Mouse (Mus musculus) ovary, postnatal 10 days (tissue): ENCODE data around the gene Snta1.

Source experiments
- DNase-seq: peaks from one replicate; pipeline ENCODE4 v3.0.0; 2022; ENCODE audit warnings: low spot score

The Snta1 gene

GRCm38 (mm10) chr2:154420942-154421731, 13.2 kb upstream of the Snta1 start:
- DNase-seq, result no peak

DNA sequence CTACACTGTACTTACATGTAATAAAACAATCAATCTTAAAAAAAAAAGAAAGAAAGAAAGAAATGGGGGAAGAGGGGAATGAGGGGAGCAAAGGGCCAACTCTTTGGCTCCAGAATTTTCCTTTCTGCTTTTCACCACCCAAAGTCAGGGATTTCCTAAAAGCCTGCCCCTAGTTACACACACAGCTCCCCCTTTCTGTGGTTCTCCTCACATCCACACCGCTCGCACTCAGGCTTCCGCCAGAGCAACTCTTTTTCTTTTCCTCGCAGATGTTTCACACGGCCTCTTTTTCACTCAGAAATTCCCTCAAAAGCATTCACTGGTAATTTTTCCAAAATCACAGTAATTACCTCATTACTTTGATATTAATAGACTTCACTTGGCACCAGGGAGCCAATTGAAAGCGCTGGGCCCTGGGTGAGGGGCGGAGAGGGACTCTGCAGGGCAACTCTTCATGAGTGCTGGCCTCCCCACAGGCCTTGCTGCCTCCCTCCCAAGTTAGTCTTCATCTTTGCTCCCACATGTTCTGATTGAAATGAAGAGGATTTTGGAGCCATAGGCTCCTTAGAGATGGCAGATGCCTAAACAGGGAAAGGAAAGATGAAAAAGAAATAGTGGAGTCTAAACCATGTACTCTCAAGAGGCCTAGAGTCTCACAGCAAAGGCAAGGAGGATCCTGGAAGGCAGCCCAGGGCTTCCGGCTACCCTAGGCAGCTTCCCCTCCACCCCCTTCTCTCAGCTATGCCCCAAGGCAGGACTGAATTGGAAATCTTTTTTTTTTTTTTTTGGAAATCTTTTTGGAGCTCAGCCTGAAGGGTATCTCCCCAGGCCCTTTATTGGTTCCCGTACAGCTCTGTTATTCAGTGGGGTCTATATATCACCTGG, 12.0 kb upstream of the Snta1 start:
- no peak for DNase-seq

GRCm38 (mm10) chr2:154418001-154418400, 10.1 kb upstream of the Snta1 start:
- no peak for DNase-seq

GRCm38 (mm10) chr2:154417107-154417506, 9.2 kb upstream of the Snta1 start:
- DNase-seq, result peak; percentile 72

DNA sequence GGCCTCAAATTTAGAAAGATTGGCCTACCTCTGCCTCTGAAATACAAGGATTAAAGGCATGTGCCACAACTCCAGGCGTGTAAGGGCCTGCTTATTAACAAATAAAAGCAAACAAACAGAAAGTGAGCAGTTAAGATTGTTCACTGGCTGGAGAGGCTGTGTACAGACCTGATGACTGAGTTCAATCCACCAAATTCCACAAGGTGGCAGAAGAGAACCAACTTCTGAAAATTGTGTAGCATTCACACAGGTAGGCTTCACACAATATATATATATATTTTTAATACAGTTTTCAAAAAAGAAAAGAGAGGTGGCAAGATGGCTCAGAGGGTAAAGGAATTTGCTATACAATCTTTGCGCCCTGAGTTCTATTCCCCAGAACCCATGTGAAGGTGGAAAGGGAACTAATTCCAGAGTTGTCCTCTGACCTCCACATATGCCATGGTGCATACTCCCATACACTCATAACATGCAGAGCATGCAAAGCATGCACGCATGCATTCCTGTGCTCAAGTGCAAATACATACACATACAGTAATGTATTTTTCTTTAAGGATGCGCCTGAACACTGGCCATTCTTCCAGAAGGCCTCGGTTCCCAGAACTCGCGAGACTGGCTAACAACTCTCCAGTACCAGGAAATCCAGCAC, 4.2 kb upstream of the Snta1 start:
- no peak for DNase-seq

- no peak for DNase-seq
Measured at GRCm38 (mm10) chr2:154410355-154410754, 2.5 kb upstream of the Snta1 start.

GRCm38 (mm10) chr2:154407063-154407642, 746 bp downstream of the Snta1 start:
- no peak for DNase-seq

GRCm38 (mm10) chr2:154405447-154405994, 2.4 kb downstream of the Snta1 start:
- no peak for DNase-seq

DNA sequence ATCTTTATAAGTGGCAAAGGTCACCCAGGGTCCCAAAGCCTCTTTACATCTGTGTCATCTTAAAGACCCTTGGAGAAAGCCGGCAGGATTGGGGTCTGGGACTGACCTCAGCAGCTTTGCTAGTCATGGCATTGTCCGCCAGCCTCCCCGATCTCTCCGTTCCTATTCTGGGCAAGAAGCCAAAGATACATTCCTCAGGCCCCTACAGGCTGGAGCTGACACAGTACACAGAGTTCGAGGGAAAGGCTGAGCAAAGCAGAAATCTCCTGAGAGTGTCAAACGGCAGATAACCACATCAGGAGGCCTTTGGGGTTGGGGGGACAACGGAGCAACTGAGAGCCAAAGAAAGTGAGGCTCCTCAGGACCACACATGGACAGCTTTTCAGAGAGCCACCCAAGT, 5.1 kb downstream of the Snta1 start:
- no peak for DNase-seq

GRCm38 (mm10) chr2:154401976-154402375, 5.9 kb downstream of the Snta1 start:
- DNase-seq, result no peak

DNA sequence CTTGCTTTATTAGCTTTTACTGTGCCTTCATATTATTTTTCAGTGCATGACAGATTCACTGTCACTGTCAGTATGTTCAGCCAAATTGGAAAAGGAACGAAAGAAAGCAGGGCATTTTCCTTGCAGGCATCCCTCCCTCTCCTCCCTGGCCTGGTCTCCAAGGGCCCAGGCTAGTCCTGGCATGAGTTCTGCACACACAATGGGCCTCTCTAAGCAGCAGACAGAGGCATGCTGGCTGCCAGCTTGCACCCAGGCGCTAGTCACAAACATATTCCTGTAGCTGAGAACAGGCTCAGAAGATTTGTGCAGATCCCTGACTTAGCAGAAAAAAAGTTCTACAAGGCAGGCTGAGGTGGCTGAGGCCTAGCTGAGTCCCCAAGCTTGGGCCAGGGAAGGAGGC, 8.6 kb downstream of the Snta1 start:
- DNase-seq, result no peak

DNA sequence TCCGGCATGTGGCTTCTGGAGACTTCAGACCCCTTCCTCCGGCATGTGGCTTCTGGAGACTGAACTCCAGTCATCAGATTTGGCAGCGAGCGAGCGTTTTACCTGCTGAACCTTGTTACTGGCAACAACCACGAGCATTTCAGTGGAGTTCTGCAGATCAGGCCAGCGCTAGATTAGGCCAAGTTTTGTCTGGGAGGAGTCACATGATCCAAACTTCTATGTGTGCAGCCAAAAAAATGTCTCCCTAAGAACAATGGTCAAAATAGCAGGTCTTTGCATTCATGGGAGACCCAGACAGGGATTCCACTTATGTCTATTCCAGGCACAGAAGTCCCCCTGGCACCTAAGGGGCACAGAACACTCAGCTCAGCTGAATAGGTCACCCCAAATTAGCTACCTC, 9.6 kb downstream of the Snta1 start:
- DNase-seq, result no peak

GRCm38 (mm10) chr2:154396529-154396928, 11.4 kb downstream of the Snta1 start:
- no peak for DNase-seq

- DNase-seq, result no peak
Measured at GRCm38 (mm10) chr2:154394602-154395001, 13.3 kb downstream of the Snta1 start.

DNA sequence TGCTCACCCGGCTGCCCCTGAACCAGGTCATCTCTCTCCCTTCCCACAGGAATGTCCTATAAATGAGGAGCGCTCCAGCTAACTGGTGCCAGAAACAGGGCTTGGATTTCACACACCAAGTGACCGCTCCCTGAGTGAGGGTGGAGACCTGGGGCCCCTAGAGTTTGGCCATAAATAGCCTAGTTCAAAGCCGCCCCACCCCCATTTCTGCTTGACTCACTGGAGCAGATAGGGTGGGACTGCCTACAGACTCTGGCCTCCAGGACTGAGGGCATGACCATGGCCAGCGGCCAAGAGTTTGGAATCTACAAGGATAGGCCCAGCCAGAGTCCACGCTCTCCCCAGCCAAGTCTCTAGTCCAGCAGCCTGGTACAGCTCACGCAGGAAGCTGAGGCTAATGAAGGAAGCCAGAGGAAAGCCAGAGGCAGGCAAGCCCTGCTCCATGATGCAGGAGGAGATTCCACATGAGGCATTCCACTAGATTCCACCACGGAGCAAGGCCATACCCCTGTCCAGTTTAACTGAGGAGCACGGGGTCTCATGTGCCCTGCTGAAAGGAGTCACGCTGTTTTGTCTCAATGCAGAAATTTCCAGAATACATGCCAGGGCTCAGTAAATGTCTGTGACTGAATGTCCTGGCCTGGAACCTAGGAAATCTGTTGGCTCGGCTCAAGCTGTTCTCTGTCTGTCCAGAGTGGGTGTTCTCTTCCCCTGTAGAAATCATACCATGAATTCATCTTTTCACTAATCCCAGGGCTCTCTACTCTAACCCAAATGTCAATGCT, 17.5 kb downstream of the Snta1 start:
- DNase-seq, result peak; percentile 45

GRCm38 (mm10) chr2:154379103-154379502, 28.8 kb downstream of the Snta1 start:
- DNase-seq, result no peak

- DNase-seq, result no peak
Measured at GRCm38 (mm10) chr2:154374807-154375601, 32.9 kb downstream of the Snta1 start.

GRCm38 (mm10) chr2:154373961-154374632, 33.8 kb downstream of the Snta1 start:
- no peak for DNase-seq

GRCm38 (mm10) chr2:154372842-154373500, 34.9 kb downstream of the Snta1 start, which contains the start of gene Cdk5rap1:
Gene Cdk5rap1, minus strand, starts transcription at chr2:154373010.
- no peak for DNase-seq
